ENCODE assay signal across 8 mouse cellular contexts in genomic region chr19:7064571-7064970, GRCm38 (mm10). TPM values are rescaled to one million over a fixed set of nuclear protein-coding genes. Genes with fewer than 3 reads are reported as not detected.
DNase-seq lines count a peak whose midpoint lies in the region; ATAC-seq and TF ChIP-seq lines count a peak whose summit lies in the region.

No protein-coding gene starts in this region.

- H3K27me3 ChIP-seq in cerebellum, adult 2 months (ENCODE audit: control insufficient read depth, insufficient read depth, low read length): no peaks in the 10 kb centered on the region
- H3K27me3 ChIP-seq in hindbrain, embryonic 14.5 days (ENCODE audit: control insufficient read depth, insufficient read depth, low read length): peaks cover 7% of the 10 kb centered on the region

- peak; percentile 100 for TF ChIP-seq CTCF in cerebellum, adult 2 months (IDR thresholded peaks at IDR 0.05; ENCODE audit: borderline replicate concordance, insufficient read depth, low read depth, low read length)

- no peak overlapping the region for H3K27ac ChIP-seq in cerebellum, adult 2 months (ENCODE audit: insufficient read depth, low read length)
- no peak overlapping the region for H3K27ac ChIP-seq in hindbrain, embryonic 14.5 days

- peak; percentile 78 for ATAC-seq in frontal cortex, adult (ENCODE audit: low TSS enrichment)
- ATAC-seq in hindbrain, embryonic 14.5 days (ENCODE audit: low FRiP score): peak; percentile 62

- H3K4me2 ChIP-seq in hindbrain, embryonic 14.5 days (replicated peaks): no peak overlapping the region

- TF ChIP-seq POLR2A in cerebellum, adult 2 months (IDR thresholded peaks at IDR 0.05; ENCODE audit: borderline replicate concordance, insufficient read depth, low read length): no peak

- DNase-seq in MN1 (ENCODE audit: low spot score): peak; percentile 83
- peak; percentile 81 to 87 for DNase-seq in cerebellum, adult 2 months
- peak; percentile 91 for DNase-seq in hindbrain, embryonic 14.5 days (ENCODE audit: low spot score)
- DNase-seq in layer of hippocampus, postnatal 25 days (ENCODE audit: extremely low spot score in 1 of 2, low spot score in 1 of 2): peak; percentile 74 to 94
- DNase-seq in lung, postnatal 14 days: peak; percentile 89
- peak; percentile 88 for DNase-seq in retina, postnatal 1 day
- peak; percentile 81 to 83 for DNase-seq in thymus, postnatal 36 days

- no peak overlapping the region for H3K9ac ChIP-seq in hindbrain, embryonic 14.5 days

- no peak overlapping the region for H3K4me3 ChIP-seq in cerebellum, adult 2 months (replicated peaks; ENCODE audit: insufficient read depth, low read depth, low read length)
- no peak overlapping the region for H3K4me3 ChIP-seq in hindbrain, embryonic 14.5 days (replicated peaks; ENCODE audit: low read length)

- 5% methylated on average over 3 of the region's 3 CpGs for WGBS in cerebellum, adult 2 months
- 0% methylated on average over 3 of the region's 3 CpGs for WGBS in hindbrain, embryonic 14.5 days

- no peaks in the 10 kb centered on the region for H3K36me3 ChIP-seq in hindbrain, embryonic 14.5 days (replicated peaks; ENCODE audit: control insufficient read depth, insufficient read depth)

- H3K9me3 ChIP-seq in hindbrain, embryonic 14.5 days (ENCODE audit: control insufficient read depth, low read length): no peaks in the 10 kb centered on the region

- peaks cover 36% of the 10 kb centered on the region for H3K4me1 ChIP-seq in cerebellum, adult 2 months (ENCODE audit: control insufficient read depth, insufficient read depth, low read length)
- peaks cover 36% of the 10 kb centered on the region for H3K4me1 ChIP-seq in hindbrain, embryonic 14.5 days (replicated peaks; ENCODE audit: control insufficient read depth, insufficient read depth, low read length)

RNA-seq across cellular contexts. Expression of gene Macrod1, which starts 8.0 kb away (rescaled TPM):
- polyA plus RNA-seq in cerebellum, adult 2 months (2012; rRNA removed): 30.8 and 33.8 TPM in 2 replicates
- 5.2 and 6.9 TPM in 2 replicates for polyA plus RNA-seq in hindbrain, embryonic 14.5 days (2014; fragmentation: Nextera tagmentation; extraction: Ambion mirVana)
- total RNA-seq in layer of hippocampus, postnatal 25 days (2021): 10 to 100 TPM; 16.4 to 22.0 TPM

RNA-seq across cellular contexts. Expression of gene Stip1, which starts 24.8 kb away (rescaled TPM):
- 215 and 217 TPM in 2 replicates for polyA plus RNA-seq in cerebellum, adult 2 months (2012; rRNA removed)
- polyA plus RNA-seq in hindbrain, embryonic 14.5 days (2014; fragmentation: Nextera tagmentation; extraction: Ambion mirVana): 204 and 230 TPM in 2 replicates
- 100 to 1,000 TPM; 169 to 202 TPM for total RNA-seq in layer of hippocampus, postnatal 25 days (2021)

RNA-seq across cellular contexts. Expression of gene Flrt1, which starts 41.0 kb away (rescaled TPM):
- polyA plus RNA-seq in cerebellum, adult 2 months (2012; rRNA removed): 5.4 and 6.2 TPM in 2 replicates
- polyA plus RNA-seq in hindbrain, embryonic 14.5 days (2014; fragmentation: Nextera tagmentation; extraction: Ambion mirVana): 8.7 and 9.5 TPM in 2 replicates
- total RNA-seq in layer of hippocampus, postnatal 25 days (2021): 10 to 100 TPM; 18.3 to 21.2 TPM

RNA-seq across cellular contexts. Expression of gene Fermt3, which starts 45.3 kb away (rescaled TPM):
- polyA plus RNA-seq in cerebellum, adult 2 months (2012; rRNA removed): 2.2 and 2.3 TPM in 2 replicates
- 3.1 and 3.8 TPM in 2 replicates for polyA plus RNA-seq in hindbrain, embryonic 14.5 days (2014; fragmentation: Nextera tagmentation; extraction: Ambion mirVana)
- total RNA-seq in layer of hippocampus, postnatal 25 days (2021): 1 to 10 TPM; 4.3 to 4.6 TPM
